Mouse (Mus musculus): ENCODE measurements around the gene Dbf4. TPM values are rescaled to one million over a fixed set of nuclear protein-coding genes. Genes with fewer than 3 reads are reported as not detected.

The Dbf4 gene
- polyA plus RNA-seq (2017; shearing (Covaris generic)) = 66.1 TPM

DNA sequence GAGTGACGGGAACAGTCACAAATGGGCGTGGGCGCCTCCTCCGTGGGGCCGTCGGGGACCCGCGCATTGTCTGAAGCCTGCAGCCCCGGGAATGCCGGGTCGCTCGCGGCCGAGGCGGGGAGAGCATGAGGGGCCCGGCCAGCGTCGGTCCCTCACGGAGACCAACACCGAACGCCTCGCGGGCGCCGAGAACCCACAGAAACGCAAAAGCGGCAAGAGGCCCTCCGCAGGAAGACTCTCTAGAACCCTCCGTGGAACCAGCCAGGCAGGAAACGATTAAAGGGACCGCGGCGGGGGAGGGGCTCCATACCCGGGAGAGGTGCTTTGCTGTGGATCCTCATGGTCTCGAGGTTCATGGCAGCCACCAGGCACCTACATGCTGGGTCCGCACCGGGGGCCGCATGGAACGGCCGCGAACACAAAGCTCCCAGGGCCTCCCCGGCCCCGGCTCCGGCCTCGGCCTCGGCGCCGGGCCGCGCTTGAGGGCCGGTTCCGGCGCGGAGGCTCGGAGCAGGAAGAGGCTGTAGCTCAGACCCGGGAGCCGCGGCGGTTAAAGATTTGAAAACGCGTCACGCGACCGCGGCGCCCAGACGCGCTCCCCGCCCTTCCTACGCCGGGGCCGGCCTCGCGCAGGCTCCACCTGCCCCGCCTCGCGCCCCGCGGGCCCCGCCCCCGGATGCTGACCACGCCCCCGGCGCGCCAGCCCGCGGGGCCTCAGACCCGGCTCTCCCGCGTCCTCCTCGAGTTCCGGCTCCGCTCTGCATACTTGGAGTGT lies at the start of gene Dbf4, which contains the start of gene Slc25a40:
Gene Dbf4, minus strand, starts transcription at position 560 of the 775 bp plus-strand sequence.
Gene Slc25a40, plus strand, starts transcription at position 694 of the 775 bp plus-strand sequence.

DNA sequence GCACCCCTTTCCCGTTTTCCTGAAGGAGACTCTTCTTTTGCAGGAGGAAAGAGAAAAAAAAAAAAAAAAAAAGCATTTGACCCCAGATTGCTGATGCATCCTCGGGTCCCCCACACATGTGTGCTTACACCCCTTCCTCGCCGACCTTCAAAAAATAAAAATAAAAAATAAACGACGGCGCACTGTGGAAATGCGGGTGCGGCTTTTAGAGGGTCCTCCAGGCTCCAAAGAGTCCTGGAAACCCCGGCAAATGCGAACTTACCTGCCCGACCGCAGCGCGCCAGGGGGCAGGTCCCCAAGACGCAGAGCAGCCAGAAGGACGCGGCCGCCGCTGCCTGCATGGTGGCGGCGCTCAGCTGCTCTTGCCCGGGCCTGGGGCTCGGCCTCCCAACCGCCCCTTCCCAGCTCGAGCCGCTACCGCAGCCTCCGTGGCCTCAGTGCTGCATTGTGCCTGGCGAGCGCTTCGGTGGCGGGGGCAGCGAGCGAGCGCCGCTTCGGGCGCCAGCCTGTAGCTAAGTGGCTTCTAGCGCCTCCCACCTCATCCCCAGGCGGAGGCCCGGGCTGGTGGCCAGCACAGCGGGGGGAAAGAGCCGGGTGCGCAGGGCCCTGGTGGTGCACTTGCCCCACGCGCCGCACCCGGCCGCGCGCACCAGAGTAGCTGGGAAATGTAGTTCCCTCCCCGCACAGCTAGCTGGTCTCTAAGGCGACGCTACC lies 54.7 kb downstream of the Dbf4 start, which contains the start of gene Adam22:
Gene Adam22, minus strand, starts transcription at position 547 of the 714 bp plus-strand sequence.

Other genes starting within 250 kb of the Dbf4 start
- 0.83 TPM for gene Adam22, start 54.6 kb downstream of the Dbf4 start, polyA plus RNA-seq (2017; shearing (Covaris generic))
- gene Slc25a40, start 134 bp upstream of the Dbf4 start, polyA plus RNA-seq (2017; shearing (Covaris generic)) = 17.4 TPM
- gene Rundc3b, start 200.2 kb upstream of the Dbf4 start, polyA plus RNA-seq (2017; shearing (Covaris generic)) = 26.6 TPM
- 85.5 TPM for gene Abcb1a, start 237.4 kb upstream of the Dbf4 start, polyA plus RNA-seq (2017; shearing (Covaris generic))